Mouse (Mus musculus) adrenal gland, postnatal 25 days (tissue): ENCODE measurements around the gene Fbxl20. TPM values are rescaled to one million over a fixed set of nuclear protein-coding genes. Genes with fewer than 3 reads are reported as not detected.

Experiments used
- DNase-seq: peaks from one replicate; pipeline ENCODE4 v3.0.0; 2021; ENCODE audit warnings: mixed read lengths
- total RNA-seq: library from RNA; stranded (reverse); gene quantifications from 2 replicates; pipeline ENCODE4 v1.2.3, GENCODE M21; 2021

Fbxl20 gene
- total RNA-seq, 1 experiment from 2014 or later, result 41.7 TPM

DNA sequence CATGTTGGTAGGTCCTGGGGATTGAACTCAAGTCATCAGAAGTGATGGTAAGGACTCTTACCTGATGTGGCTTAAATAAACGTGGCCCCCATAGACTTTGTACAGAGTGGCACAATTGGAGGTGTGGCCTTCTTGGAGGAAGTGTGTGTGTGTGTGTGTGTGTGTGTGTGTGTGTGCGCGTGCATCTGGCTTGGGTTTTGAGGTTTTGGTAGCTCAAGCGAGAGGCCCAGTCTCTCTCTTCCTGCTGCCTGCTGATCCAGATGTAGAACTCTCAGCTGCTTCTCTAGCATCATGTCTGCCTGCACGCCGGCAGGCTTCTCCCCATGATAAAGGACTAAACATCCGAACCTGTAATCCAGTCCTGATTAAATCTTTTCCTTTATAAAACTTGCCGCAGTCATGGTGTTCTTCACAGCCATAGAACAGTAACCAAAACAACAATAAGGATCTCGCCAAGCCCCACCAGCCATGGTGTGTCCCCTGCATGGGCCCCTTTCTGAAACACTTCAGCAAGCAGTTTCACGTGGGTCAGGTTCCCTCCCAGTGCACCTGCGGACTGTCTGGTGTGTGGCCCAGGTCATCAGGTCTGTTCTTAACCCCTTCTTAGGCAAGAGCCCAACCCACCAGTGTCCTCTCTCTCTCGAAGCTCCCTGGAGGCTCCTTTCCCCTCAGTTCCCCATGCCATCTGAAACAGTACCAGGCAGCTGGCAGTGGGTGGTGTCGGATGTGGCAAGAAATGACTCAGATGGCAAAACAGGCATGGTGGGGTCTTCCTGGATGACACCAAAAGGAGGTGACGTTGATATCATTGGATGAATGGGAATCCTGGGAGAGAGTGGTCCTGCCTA is 100.3 kb downstream of the Fbxl20 start:
- no peak for DNase-seq

GRCm38 (mm10) chr11:98047745-98048144 is 102.5 kb downstream of the Fbxl20 start:
- peak; percentile 41 for DNase-seq

GRCm38 (mm10) chr11:98046466-98046865 is 103.7 kb downstream of the Fbxl20 start:
- DNase-seq, result peak; percentile 78

GRCm38 (mm10) chr11:98045596-98045995 is 104.6 kb downstream of the Fbxl20 start:
- no peak for DNase-seq

DNA sequence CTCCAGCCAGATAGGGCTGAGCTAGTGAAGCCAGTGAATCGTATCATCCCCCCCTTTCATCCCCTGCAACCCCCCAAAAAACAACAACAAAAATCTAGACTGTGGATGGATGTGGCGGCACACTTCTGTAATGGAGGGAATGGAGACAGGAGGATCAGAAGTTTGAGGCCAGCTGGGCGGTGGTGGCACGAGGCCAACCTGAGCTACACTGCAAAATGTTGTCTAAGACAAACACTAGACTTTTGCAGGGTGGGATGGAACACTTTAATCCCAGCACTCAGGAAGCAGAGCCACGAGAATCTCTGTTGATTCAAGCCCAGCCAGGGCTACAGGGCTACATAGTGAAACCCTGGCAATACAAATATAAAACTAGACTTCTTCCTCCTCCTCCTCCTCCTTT is 106.1 kb downstream of the Fbxl20 start:
- no peak for DNase-seq

- no peak for DNase-seq
These were observed 107.5 kb downstream of the Fbxl20 start for GRCm38 (mm10) chr11:98042741-98043140.

DNA sequence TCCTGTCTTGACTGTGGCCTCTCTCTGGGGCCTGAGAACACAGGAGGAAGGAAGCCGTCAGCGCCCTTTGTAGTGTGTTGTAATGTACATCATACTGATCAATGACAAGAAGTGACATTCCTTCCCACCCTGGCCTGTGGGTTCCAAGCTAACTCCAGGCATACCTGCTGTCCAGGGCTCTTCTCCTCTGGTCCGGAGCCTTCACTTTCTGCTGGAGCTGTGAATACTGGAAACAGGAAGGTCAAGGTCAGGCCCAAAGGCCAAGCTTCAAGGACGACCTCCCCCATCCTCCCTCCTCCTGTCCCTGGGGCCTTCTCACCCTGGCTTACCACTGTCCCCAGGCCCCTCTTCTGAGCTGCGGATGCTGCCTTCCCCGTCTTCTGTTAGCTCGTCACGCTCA is 109.2 kb downstream of the Fbxl20 start:
- DNase-seq, result no peak

DNA sequence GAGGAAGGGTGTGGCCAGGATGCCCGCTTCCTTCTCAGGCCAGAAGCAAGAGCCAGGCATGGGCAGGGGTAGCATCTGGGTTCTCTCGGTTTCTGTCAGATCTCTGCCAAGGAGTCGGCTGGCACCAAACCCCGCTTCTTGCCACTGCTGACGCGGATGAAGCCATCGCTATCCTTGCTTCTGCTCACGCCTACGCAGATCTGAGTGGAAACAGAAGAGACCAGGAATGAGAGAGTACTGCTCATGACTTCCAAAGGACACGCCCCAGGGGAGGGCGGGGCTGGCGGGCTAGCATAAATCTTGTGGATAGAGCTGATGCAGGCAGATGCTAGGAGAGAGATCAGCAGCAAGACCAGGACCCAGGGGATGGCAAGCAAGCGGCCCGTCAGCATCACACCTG is 112.3 kb downstream of the Fbxl20 start:
- no peak for DNase-seq

DNA sequence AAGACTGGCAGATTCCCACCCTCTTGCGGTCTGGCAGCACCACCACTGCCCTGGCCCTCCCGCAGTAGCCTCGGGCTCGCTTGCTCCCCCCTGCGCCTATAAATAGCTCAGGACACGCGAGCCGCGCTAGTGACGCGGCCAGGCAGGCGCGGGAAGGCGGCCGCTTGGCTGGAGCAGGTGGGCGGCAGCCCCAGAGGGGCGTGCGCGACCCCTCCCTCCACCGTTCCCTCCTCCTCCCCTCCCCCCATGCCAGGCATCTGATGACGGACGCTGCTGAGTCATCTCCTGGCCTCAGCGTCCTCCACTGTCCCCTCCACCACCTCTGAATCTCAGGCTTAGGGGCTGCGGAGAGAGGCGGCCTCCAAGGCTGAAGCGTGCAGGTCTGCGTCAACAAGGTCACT is 114.2 kb downstream of the Fbxl20 start:
- peak; percentile 64 for DNase-seq

- DNase-seq, result no peak
These were observed 115.4 kb downstream of the Fbxl20 start for GRCm38 (mm10) chr11:98034840-98035239.

- no peak for DNase-seq
These were observed 116.1 kb downstream of the Fbxl20 start for GRCm38 (mm10) chr11:98034061-98034460.

Other genes with a start within 250 kb of the Fbxl20 start
- gene Plxdc1, start 164.0 kb downstream of the Fbxl20 start, total RNA-seq, result 13.4 and 20.9 TPM in 2 replicates
- 0.79 TPM in 1 of 2 replicates, not detected in the other for gene Arl5c, start 154.2 kb downstream of the Fbxl20 start, total RNA-seq
- 7.4 and 10.4 TPM in 2 replicates for gene Cacnb1, start 127.4 kb downstream of the Fbxl20 start, total RNA-seq
- gene Rpl19, start 123.7 kb downstream of the Fbxl20 start, total RNA-seq, result 1,136 and 1,344 TPM in 2 replicates
- gene Stac2, start 96.9 kb downstream of the Fbxl20 start, total RNA-seq, result 1.9 and 2.2 TPM in 2 replicates
- 75.4 and 86.1 TPM in 2 replicates for gene Med1, start 42.9 kb upstream of the Fbxl20 start, total RNA-seq
- 49.5 and 51.7 TPM in 2 replicates for gene Cdk12, start 52.7 kb upstream of the Fbxl20 start, total RNA-seq
- gene Neurod2, start 179.2 kb upstream of the Fbxl20 start, total RNA-seq, result not detected in 2 replicates
- gene Ppp1r1b, start 198.0 kb upstream of the Fbxl20 start, total RNA-seq, result 0.24 TPM in 1 of 2 replicates, not detected in the other
- gene Stard3, start 208.0 kb upstream of the Fbxl20 start, total RNA-seq, result 23.6 and 23.9 TPM in 2 replicates
- gene Tcap, start 233.4 kb upstream of the Fbxl20 start, total RNA-seq, result 0.91 TPM in 1 of 2 replicates, not detected in the other
- gene Pnmt, start 236.0 kb upstream of the Fbxl20 start, total RNA-seq, result 458 and 547 TPM in 2 replicates